Comparison of ENCODE assay signal across 13 mouse cellular contexts in the genomic region with DNA sequence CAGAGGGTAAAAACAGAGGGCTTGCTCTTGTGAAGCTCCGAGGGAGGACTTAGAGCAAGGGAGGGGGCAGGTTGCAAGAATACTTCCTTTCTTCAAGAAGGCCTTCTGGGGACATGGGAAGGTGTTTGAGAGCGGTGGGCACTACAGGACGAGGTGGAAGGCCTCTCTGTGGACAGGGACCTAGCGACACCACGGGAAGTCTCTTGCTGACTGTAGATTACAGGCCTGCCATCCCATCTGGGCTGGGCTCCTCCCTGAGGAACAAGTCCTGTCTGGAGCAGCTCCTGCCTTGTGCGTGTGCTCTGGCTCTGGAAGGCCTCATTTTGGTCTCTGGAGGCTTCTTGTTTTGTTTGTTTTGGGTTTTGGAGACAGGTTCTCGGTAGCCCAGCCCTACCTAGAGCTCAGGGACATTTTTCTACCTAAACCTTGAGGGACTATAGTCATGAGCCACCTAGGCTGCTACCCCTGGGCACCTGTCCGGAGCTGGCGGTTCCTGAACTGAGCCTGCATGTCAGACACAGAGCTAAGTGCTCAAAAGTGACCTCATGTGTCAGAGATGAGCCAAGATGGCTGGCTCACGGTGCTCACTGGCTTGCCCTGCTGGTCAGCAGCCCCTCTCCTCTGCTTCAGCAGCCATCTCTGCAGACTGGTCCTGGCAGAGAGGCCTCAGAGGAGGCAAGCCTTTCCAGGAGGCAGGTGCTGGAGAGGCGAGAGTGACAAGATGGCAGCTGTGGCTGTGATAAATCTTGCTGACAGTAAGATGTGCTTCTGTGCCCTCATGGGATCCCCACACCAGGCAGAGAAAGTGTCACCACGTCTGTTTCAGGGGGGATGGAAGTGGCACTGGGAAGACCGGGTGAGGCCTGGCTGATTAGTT. TPM values are rescaled to one million over a fixed set of nuclear protein-coding genes. Genes with fewer than 3 reads are reported as not detected.
DNase-seq lines count a peak whose midpoint lies in the region; ATAC-seq and TF ChIP-seq lines count a peak whose summit lies in the region.
"Had no signal": no experiment of that assay in that cellular context is flagged by ENCODE, and none has a peak within 500 bp of the region (broad histone marks: within the 10 kb centered on the region; RNA-seq: fewer than 3 reads in every experiment).

No protein-coding gene starts in this region.

- TF ChIP-seq CTCF in forebrain, postnatal 0 days (IDR thresholded peaks at IDR 0.05; ENCODE audit: low read depth): no peak
- no peak for TF ChIP-seq CTCF in hindbrain, postnatal 0 days (IDR thresholded peaks at IDR 0.05; ENCODE audit: low read depth)

- no peak for DNase-seq in forebrain, postnatal 0 days
- DNase-seq in hindbrain, postnatal 0 days (ENCODE audit: low spot score): no peak
- DNase-seq in spleen, postnatal 36 days (ENCODE audit: low spot score in 2 of 2): no peak
- DNase-seq in kidney, adult 9 months: no peak
- DNase-seq: cerebellum, adult 18-20 months; embryo, embryonic 11 days; right cerebral cortex, postnatal 25 days had no signal

- no peak overlapping the region for H3K9ac ChIP-seq in forebrain, embryonic 15.5 days (replicated peaks)
- no peak overlapping the region for H3K9ac ChIP-seq in forebrain, postnatal 0 days
- no peak overlapping the region for H3K9ac ChIP-seq in kidney, embryonic 16.5 days (replicated peaks; ENCODE audit: low read length)
- no peak overlapping the region for H3K9ac ChIP-seq in kidney, embryonic 15.5 days
- no peak overlapping the region for H3K9ac ChIP-seq in hindbrain, postnatal 0 days (replicated peaks; ENCODE audit: low read length)
- no peak overlapping the region for H3K9ac ChIP-seq in stomach, embryonic 14.5 days (replicated peaks; ENCODE audit: low read depth, low read length)
- H3K9ac ChIP-seq: liver, embryonic 14.5 days had no signal

- no peak for ATAC-seq in forebrain, embryonic 15.5 days (replicated peaks)
- ATAC-seq in forebrain, postnatal 0 days: no peak
- no peak for ATAC-seq in kidney, embryonic 16.5 days (ENCODE audit: low FRiP score, low TSS enrichment)
- no peak for ATAC-seq in kidney, embryonic 15.5 days (replicated peaks; ENCODE audit: low FRiP score)
- ATAC-seq in hindbrain, postnatal 0 days: 0 out of 2 replicates have a peak, but pooled peaks have one; percentile 21
- no peak for ATAC-seq in stomach, embryonic 14.5 days (ENCODE audit: insufficient number of reproducible peaks, insufficient read depth, low FRiP score, low read depth)
- ATAC-seq: intestine, postnatal 0 days had no signal

- 81% methylated on average over 13 of the region's 13 CpGs for WGBS in forebrain, embryonic 15.5 days
- 77% methylated on average over 13 of the region's 13 CpGs for whole genome bisulfite sequencing in forebrain, postnatal 0 days
- 60% methylated on average over 13 of the region's 13 CpGs for WGBS in kidney, embryonic 16.5 days
- 70% methylated on average over 13 of the region's 13 CpGs for WGBS in kidney, embryonic 15.5 days
- WGBS in hindbrain, postnatal 0 days: 70% methylated on average over 13 of the region's 13 CpGs
- WGBS in stomach, embryonic 14.5 days: 68% methylated on average over 13 of the region's 13 CpGs

- H3K4me2 ChIP-seq in forebrain, embryonic 15.5 days (replicated peaks): no peak overlapping the region
- no peak overlapping the region for H3K4me2 ChIP-seq in forebrain, postnatal 0 days (ENCODE audit: low read depth)
- H3K4me2 ChIP-seq in kidney, embryonic 16.5 days (replicated peaks; ENCODE audit: low read depth, low read length): no peak overlapping the region
- no peak overlapping the region for H3K4me2 ChIP-seq in kidney, embryonic 15.5 days
- H3K4me2 ChIP-seq in hindbrain, postnatal 0 days (ENCODE audit: low read depth, low read length): no peak overlapping the region
- no peak overlapping the region for H3K4me2 ChIP-seq in stomach, embryonic 14.5 days (replicated peaks; ENCODE audit: low read depth, low read length)

- no peaks in the 10 kb centered on the region for H3K4me1 ChIP-seq in forebrain, embryonic 15.5 days
- H3K4me1 ChIP-seq in forebrain, postnatal 0 days (ENCODE audit: insufficient read depth): no peaks in the 10 kb centered on the region
- peaks cover 8% of the 10 kb centered on the region; the same call in 1 of the 2 replicates for H3K4me1 ChIP-seq in kidney, embryonic 16.5 days (ENCODE audit: insufficient read depth, low read length)
- peaks cover 13% of the 10 kb centered on the region for H3K4me1 ChIP-seq in kidney, embryonic 15.5 days
- no peaks in the 10 kb centered on the region for H3K4me1 ChIP-seq in hindbrain, postnatal 0 days (ENCODE audit: insufficient read depth, low read length)
- H3K4me1 ChIP-seq in stomach, embryonic 14.5 days (ENCODE audit: control insufficient read depth, insufficient read depth, low read length): no peaks in the 10 kb centered on the region

- H3K9me3 ChIP-seq in forebrain, embryonic 15.5 days: no peaks in the 10 kb centered on the region
- no peaks in the 10 kb centered on the region for H3K9me3 ChIP-seq in forebrain, postnatal 0 days (ENCODE audit: low read length)
- H3K9me3 ChIP-seq in kidney, embryonic 16.5 days (ENCODE audit: low read length): no peaks in the 10 kb centered on the region
- no peaks in the 10 kb centered on the region for H3K9me3 ChIP-seq in kidney, embryonic 15.5 days (replicated peaks)
- H3K9me3 ChIP-seq in hindbrain, postnatal 0 days (ENCODE audit: low read length): no peaks in the 10 kb centered on the region
- H3K9me3 ChIP-seq in stomach, embryonic 14.5 days (ENCODE audit: control insufficient read depth, low read depth, low read length): no peaks in the 10 kb centered on the region

- no peaks in the 10 kb centered on the region for H3K27me3 ChIP-seq in forebrain, embryonic 15.5 days
- H3K27me3 ChIP-seq in forebrain, postnatal 0 days (ENCODE audit: insufficient read depth, low read length): no peaks in the 10 kb centered on the region
- no peaks in the 10 kb centered on the region for H3K27me3 ChIP-seq in kidney, embryonic 16.5 days (ENCODE audit: insufficient read depth, low read length)
- H3K27me3 ChIP-seq in kidney, embryonic 15.5 days: no peaks in the 10 kb centered on the region
- no peaks in the 10 kb centered on the region for H3K27me3 ChIP-seq in hindbrain, postnatal 0 days (ENCODE audit: insufficient read depth, low read length)
- no peaks in the 10 kb centered on the region for H3K27me3 ChIP-seq in stomach, embryonic 14.5 days (ENCODE audit: control insufficient read depth, insufficient read depth, low read length)

- H3K4me3 ChIP-seq in forebrain, embryonic 15.5 days: no peak overlapping the region
- H3K4me3 ChIP-seq in forebrain, postnatal 0 days (ENCODE audit: low read depth, low read length): no peak overlapping the region
- H3K4me3 ChIP-seq in kidney, embryonic 16.5 days (ENCODE audit: low read length): no peak overlapping the region
- H3K4me3 ChIP-seq in kidney, embryonic 15.5 days (replicated peaks): no peak overlapping the region
- H3K4me3 ChIP-seq in hindbrain, postnatal 0 days (ENCODE audit: low read length): no peak overlapping the region
- H3K4me3 ChIP-seq in stomach, embryonic 14.5 days (ENCODE audit: low read depth, low read length): no peak overlapping the region

- H3K27ac ChIP-seq in forebrain, embryonic 15.5 days (replicated peaks): 0 out of 2 replicates have a peak overlapping the region, but pooled peaks have one; percentile 3
- no peak overlapping the region for H3K27ac ChIP-seq in forebrain, postnatal 0 days (ENCODE audit: low read depth, low read length)
- 0 out of 2 replicates have a peak overlapping the region, but pooled peaks have one; percentile 13 for H3K27ac ChIP-seq in kidney, embryonic 16.5 days (ENCODE audit: low read length)
- H3K27ac ChIP-seq in kidney, embryonic 15.5 days: no peak overlapping the region
- H3K27ac ChIP-seq in hindbrain, postnatal 0 days: no peak overlapping the region
- H3K27ac ChIP-seq in stomach, embryonic 14.5 days (ENCODE audit: low read length): peak overlapping the region; percentile 15; the same call in 1 of the 2 replicates
- H3K27ac ChIP-seq: liver, embryonic 14.5 days had no signal

- H3K36me3 ChIP-seq in forebrain, embryonic 15.5 days: no peaks in the 10 kb centered on the region
- H3K36me3 ChIP-seq in forebrain, postnatal 0 days (ENCODE audit: insufficient read depth): peaks cover 3% of the 10 kb centered on the region; the same call in 1 of the 2 replicates
- no peaks in the 10 kb centered on the region for H3K36me3 ChIP-seq in kidney, embryonic 16.5 days (ENCODE audit: insufficient read depth, low read length)
- H3K36me3 ChIP-seq in kidney, embryonic 15.5 days: peaks cover 19% of the 10 kb centered on the region
- H3K36me3 ChIP-seq in hindbrain, postnatal 0 days (ENCODE audit: insufficient read depth, low read length): no peaks in the 10 kb centered on the region
- no peaks in the 10 kb centered on the region; the same call in 1 of the 2 replicates for H3K36me3 ChIP-seq in stomach, embryonic 14.5 days (ENCODE audit: control insufficient read depth, insufficient read depth, low read length)

RNA-seq across cellular contexts. Expression of gene Ier5l, which starts 17.7 kb away (rescaled TPM):
- polyA plus RNA-seq in forebrain, embryonic 15.5 days (2015; fragmentation: Nextera tagmentation; extraction: Ambion mirVana): 2.0 and 2.5 TPM in 2 replicates
- total RNA-seq in forebrain, postnatal 0 days (2014; rRNA removed): 17.7 and 19.9 TPM in 2 replicates
- 4.0 and 6.2 TPM in 2 replicates for polyA plus RNA-seq in forebrain, postnatal 0 days (2015; fragmentation: Nextera tagmentation; extraction: Ambion mirVana)
- 2.2 and 2.9 TPM in 2 replicates for polyA plus RNA-seq in kidney, embryonic 16.5 days (2015; fragmentation: Nextera tagmentation; extraction: Ambion mirVana)
- polyA plus RNA-seq in kidney, embryonic 15.5 days (2015; fragmentation: Nextera tagmentation; extraction: Ambion mirVana): 3.3 and 3.5 TPM in 2 replicates
- 26.5 and 30.2 TPM in 2 replicates for total RNA-seq in hindbrain, postnatal 0 days (2014; rRNA removed)
- 2.4 and 2.8 TPM in 2 replicates for polyA plus RNA-seq in hindbrain, postnatal 0 days (2015; fragmentation: Nextera tagmentation; extraction: Ambion mirVana)
- 2.8 and 3.1 TPM in 2 replicates for polyA plus RNA-seq in stomach, embryonic 14.5 days (2014; fragmentation: Nextera tagmentation; extraction: Ambion mirVana)

RNA-seq across cellular contexts. Expression of gene Ptpa, which starts 40.5 kb away (rescaled TPM):
- 146 and 152 TPM in 2 replicates for polyA plus RNA-seq in forebrain, embryonic 15.5 days (2015; fragmentation: Nextera tagmentation; extraction: Ambion mirVana)
- total RNA-seq in forebrain, postnatal 0 days (2014; rRNA removed): 129 and 132 TPM in 2 replicates
- polyA plus RNA-seq in forebrain, postnatal 0 days (2015; fragmentation: Nextera tagmentation; extraction: Ambion mirVana): 143 and 148 TPM in 2 replicates
- polyA plus RNA-seq in kidney, embryonic 16.5 days (2015; fragmentation: Nextera tagmentation; extraction: Ambion mirVana): 184 and 191 TPM in 2 replicates
- 162 and 175 TPM in 2 replicates for polyA plus RNA-seq in kidney, embryonic 15.5 days (2015; fragmentation: Nextera tagmentation; extraction: Ambion mirVana)
- 140 and 156 TPM in 2 replicates for total RNA-seq in hindbrain, postnatal 0 days (2014; rRNA removed)
- 133 and 138 TPM in 2 replicates for polyA plus RNA-seq in hindbrain, postnatal 0 days (2015; fragmentation: Nextera tagmentation; extraction: Ambion mirVana)
- 82.6 and 85.4 TPM in 2 replicates for polyA plus RNA-seq in stomach, embryonic 14.5 days (2014; fragmentation: Nextera tagmentation; extraction: Ambion mirVana)

RNA-seq across cellular contexts. Expression of gene Crat, which starts 40.7 kb away (rescaled TPM):
- 20.5 and 22.6 TPM in 2 replicates for polyA plus RNA-seq in forebrain, embryonic 15.5 days (2015; fragmentation: Nextera tagmentation; extraction: Ambion mirVana)
- total RNA-seq in forebrain, postnatal 0 days (2014; rRNA removed): 28.0 and 33.6 TPM in 2 replicates
- 20.7 and 24.0 TPM in 2 replicates for polyA plus RNA-seq in forebrain, postnatal 0 days (2015; fragmentation: Nextera tagmentation; extraction: Ambion mirVana)
- 40.9 and 44.2 TPM in 2 replicates for polyA plus RNA-seq in kidney, embryonic 16.5 days (2015; fragmentation: Nextera tagmentation; extraction: Ambion mirVana)
- 27.2 and 30.9 TPM in 2 replicates for polyA plus RNA-seq in kidney, embryonic 15.5 days (2015; fragmentation: Nextera tagmentation; extraction: Ambion mirVana)
- total RNA-seq in hindbrain, postnatal 0 days (2014; rRNA removed): 49.3 and 51.5 TPM in 2 replicates
- 26.0 and 27.6 TPM in 2 replicates for polyA plus RNA-seq in hindbrain, postnatal 0 days (2015; fragmentation: Nextera tagmentation; extraction: Ambion mirVana)
- 27.3 and 30.0 TPM in 2 replicates for polyA plus RNA-seq in stomach, embryonic 14.5 days (2014; fragmentation: Nextera tagmentation; extraction: Ambion mirVana)

Comparison
In these comparisons a context has a peak if more than half of its experiments do, and no peak if none do; other contexts are left out.
1. H3K27ac ChIP-seq: peak in forebrain, embryonic 15.5 days (single experiment), kidney, embryonic 16.5 days (single experiment) and stomach, embryonic 14.5 days (single experiment); none in forebrain, postnatal 0 days (single experiment), kidney, embryonic 15.5 days (single experiment) and hindbrain, postnatal 0 days (single experiment).